Mouse (Mus musculus) left cerebral cortex, adult 6 months (tissue): ENCODE data around the gene Btn1a1. TPM values are rescaled to one million over a fixed set of nuclear protein-coding genes. Genes with fewer than 3 reads are reported as not detected.

Experiments
- long read RNA-seq, 2 experiments: library from polyadenylated mRNA; unstranded; transcript quantifications; one replicate each; pipeline ENCODE4 v2.0.0; 2019 to 2020
- polyA plus RNA-seq: library from polyadenylated mRNA; unstranded; fragments of <200 nt; fragmentation: Nextera tagmentation; gene quantifications from 2 replicates; pipeline ENCODE4 v1.2.3, GENCODE M21; 2021

Gene Btn1a1
- 0.03 TPM in 1 of 2 replicates, not detected in the other for polyA plus RNA-seq
- long read RNA-seq, experiment 1, partial matches to known transcripts, result 1 of 1 reads
- long read RNA-seq, experiment 1, other reads (novel, unspliced or antisense), result 0 of 1 reads
- long read RNA-seq, experiment 2, result 0 reads

DNA sequence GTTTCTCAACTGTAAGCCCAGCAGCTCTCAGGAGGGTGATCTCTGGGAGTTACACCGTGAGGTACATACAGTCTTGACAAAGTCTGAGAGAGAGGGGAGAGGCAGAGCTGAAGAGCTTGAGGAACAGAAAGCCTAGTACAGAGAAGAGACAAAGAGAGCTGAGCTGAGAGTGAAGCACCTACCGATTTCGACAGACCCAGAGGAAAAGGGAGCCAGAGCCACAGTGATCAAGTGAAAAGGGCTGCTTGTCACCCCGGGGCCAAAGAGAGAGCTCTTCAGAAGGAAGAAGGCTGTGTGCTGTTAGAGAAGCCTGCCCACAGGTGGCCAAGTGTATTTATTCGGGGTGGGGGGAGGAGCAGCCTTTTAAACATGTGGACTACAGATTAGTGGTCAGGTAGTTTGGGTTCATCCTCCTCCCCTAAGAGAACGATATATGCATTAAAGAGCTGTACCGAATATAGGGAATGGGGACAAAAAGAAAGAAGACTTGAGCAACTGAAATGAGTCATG lies at the start of gene Btn1a1:
Btn1a1 (minus strand) TSS at position 302 of the 510 bp plus-strand sequence.

DNA sequence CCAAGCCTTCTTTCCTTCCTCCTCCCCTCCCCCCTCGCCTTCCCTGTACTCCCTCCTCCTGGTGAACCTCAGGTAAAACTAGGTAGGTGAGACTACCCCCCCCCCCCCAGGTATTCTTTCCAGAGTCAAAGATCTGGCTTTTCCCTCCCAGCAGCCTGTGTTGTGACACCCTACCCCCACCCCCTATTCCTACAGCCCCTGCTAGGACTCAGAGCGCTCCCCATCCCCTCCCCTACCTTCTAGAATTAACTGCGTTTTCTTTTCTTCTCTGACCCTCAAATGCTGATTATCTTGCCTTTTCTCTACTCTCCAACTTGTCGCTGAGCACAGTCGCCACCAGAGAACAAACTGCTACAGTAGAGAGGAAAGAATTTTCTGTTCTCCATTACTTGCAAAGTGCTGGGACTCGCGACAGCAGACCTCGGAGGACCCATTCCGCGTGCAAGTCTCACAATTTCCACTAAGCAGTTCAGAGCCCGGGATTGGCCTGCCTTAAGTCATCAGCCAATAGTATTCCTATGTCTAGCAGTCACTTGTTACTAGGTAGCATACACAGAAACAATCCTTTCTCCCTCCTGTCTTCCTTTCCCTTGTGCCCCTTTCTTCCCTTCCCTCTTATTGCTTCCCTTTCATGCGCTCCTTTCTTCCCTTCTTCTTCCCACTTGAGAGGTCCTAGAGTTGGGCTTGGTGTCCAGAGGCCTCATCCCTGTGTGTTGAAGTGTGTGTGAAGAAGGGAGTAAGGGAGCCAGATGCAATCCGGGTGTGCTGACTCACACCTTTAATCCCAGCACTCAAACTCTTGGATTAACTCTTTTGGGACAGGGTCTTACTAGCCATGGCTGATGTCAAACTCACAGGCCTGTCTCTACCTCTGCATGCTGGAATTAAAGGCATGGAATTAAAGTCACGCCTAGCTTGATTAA lies 23.0 kb upstream of the Btn1a1 start, which contains the start of gene Btn2a2:
Btn2a2 (minus strand) TSS at position 458 of the 923 bp plus-strand sequence.

DNA sequence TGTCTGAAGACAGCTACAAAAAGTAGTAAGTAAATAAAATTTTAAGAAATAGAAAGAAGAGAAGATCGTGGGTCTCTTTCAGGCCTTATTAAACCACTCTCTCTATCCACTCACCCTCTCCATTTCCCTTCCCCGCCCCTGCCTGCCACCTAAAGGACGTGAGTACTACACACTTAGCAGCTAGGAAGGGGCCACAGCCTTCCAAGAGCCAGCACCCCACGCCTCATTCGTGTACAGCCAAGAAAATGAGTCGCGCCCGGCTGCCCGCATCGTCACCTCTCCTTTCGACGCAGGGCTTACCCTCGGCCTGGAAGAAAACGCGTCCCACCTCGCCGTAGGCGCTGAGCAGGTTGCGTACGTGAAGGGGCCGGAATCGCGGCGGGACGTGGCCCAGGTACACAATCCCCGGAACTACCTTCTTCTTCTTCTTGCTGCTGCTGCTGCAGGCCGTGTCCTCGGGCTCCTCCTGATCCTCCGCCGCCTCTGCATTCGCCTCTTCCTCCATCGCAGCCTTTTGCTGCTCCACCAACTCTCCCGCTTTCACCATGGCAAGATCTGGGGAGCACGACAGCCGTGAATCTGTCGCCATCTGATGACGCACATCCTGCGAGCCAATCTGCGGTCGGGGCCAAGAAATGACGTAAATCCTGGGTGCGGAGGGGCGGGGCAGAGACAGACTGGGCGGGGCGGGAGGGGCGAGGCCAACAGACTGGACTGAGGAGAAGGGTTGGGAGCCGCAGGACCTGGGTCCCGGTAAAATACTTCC lies 42.2 kb downstream of the Btn1a1 start, which contains the start of gene Abt1:
Abt1 (minus strand) TSS at position 581 of the 766 bp plus-strand sequence.

Other genes with a start within 250 kb of the Btn1a1 start
- gene Vmn1r222, start 230.0 kb downstream of the Btn1a1 start, polyA plus RNA-seq, result not detected in 2 replicates
- gene Vmn1r223, start 218.8 kb downstream of the Btn1a1 start, polyA plus RNA-seq, result not detected in 2 replicates
- gene Zfp322a, start 96.7 kb downstream of the Btn1a1 start, polyA plus RNA-seq, result 11.4 and 15.5 TPM in 2 replicates
- 7.6 and 8.6 TPM in 2 replicates for gene Abt1, start 42.0 kb downstream of the Btn1a1 start, polyA plus RNA-seq
- 0.49 and 0.70 TPM in 2 replicates for gene Btn2a2, start 23.0 kb upstream of the Btn1a1 start, polyA plus RNA-seq
- gene Hist1h4h, start 65.1 kb upstream of the Btn1a1 start, polyA plus RNA-seq, result 37.4 and 58.8 TPM in 2 replicates
- gene Hist1h2af, start 68.0 kb upstream of the Btn1a1 start, polyA plus RNA-seq, result 0.54 TPM in 1 of 2 replicates, not detected in the other
- gene Hist1h3g, start 69.5 kb upstream of the Btn1a1 start, polyA plus RNA-seq, result not detected in 2 replicates
- gene Hist1h2bh, start 77.5 kb upstream of the Btn1a1 start, polyA plus RNA-seq, result 0.20 and 0.25 TPM in 2 replicates
- gene Hist1h3f, start 78.2 kb upstream of the Btn1a1 start, polyA plus RNA-seq, result 0.13 and 0.29 TPM in 2 replicates
- gene Hist1h4f, start 85.7 kb upstream of the Btn1a1 start, polyA plus RNA-seq, result not detected in 2 replicates
- gene Hist1h1d, start 87.4 kb upstream of the Btn1a1 start, polyA plus RNA-seq, result 0.02 and 0.05 TPM in 2 replicates
- 0.88 and 1.3 TPM in 2 replicates for gene Hist1h3e, start 96.5 kb upstream of the Btn1a1 start, polyA plus RNA-seq
- gene Hist1h2ae, start 105.3 kb upstream of the Btn1a1 start, polyA plus RNA-seq, result 4.0 and 7.7 TPM in 2 replicates
- 1.3 and 2.6 TPM in 2 replicates for gene Hist1h2bg, start 105.5 kb upstream of the Btn1a1 start, polyA plus RNA-seq
- gene Hist1h2bf, start 108.3 kb upstream of the Btn1a1 start, polyA plus RNA-seq, result 0.73 TPM in 1 of 2 replicates, not detected in the other
- 0.59 TPM in 1 of 2 replicates, not detected in the other for gene Hist1h2ad, start 108.5 kb upstream of the Btn1a1 start, polyA plus RNA-seq
- 0.18 and 0.33 TPM in 2 replicates for gene Hist1h3d, start 109.9 kb upstream of the Btn1a1 start, polyA plus RNA-seq
- 6.4 and 8.7 TPM in 2 replicates for gene Hist1h4d, start 115.7 kb upstream of the Btn1a1 start, polyA plus RNA-seq
- gene Hist1h2be, start 155.2 kb upstream of the Btn1a1 start, polyA plus RNA-seq, result 3.2 TPM in 2 replicates
- gene Hist1h1e, start 156.7 kb upstream of the Btn1a1 start, polyA plus RNA-seq, result 7.8 and 10.6 TPM in 2 replicates
- gene Hist1h2ac, start 218.0 kb upstream of the Btn1a1 start, polyA plus RNA-seq, result 0.88 and 1.6 TPM in 2 replicates
- 101 and 115 TPM in 2 replicates for gene Hist1h2bc, start 218.3 kb upstream of the Btn1a1 start, polyA plus RNA-seq
- not detected in 2 replicates for gene Hist1h1t, start 229.9 kb upstream of the Btn1a1 start, polyA plus RNA-seq
- 2.1 and 4.0 TPM in 2 replicates for gene Hist1h4c, start 232.6 kb upstream of the Btn1a1 start, polyA plus RNA-seq
- 3.9 and 4.3 TPM in 2 replicates for gene Hfe, start 245.0 kb upstream of the Btn1a1 start, polyA plus RNA-seq